Mouse (Mus musculus) kidney, postnatal 0 days (tissue): ENCODE measurements around the gene Fbxl16. TPM values are rescaled to one million over a fixed set of nuclear protein-coding genes. Genes with fewer than 3 reads are reported as not detected.

Experiments
- ATAC-seq: fragments of 200-750 bp; cut with Nextera tagmentation; replicated peaks from 2 replicates; pipeline ENCODE4 v1.8.0; 2017; ENCODE audit warnings: low read depth, moderate number of reproducible peaks, moderate TSS enrichment, moderate library complexity; ENCODE audit not compliant: low FRiP score
- DNase-seq: peaks from one replicate; pipeline ENCODE4 v3.0.0-alpha.2; 2016; ENCODE audit warnings: low spot score
- H3K27ac ChIP-seq: fragments of 300-500 bp; sonication (generic); 2 replicates; pipeline ENCODE4 v1.5.1; 2014; ENCODE audit warnings: mild to moderate bottlenecking
- H3K27me3 ChIP-seq: fragments of 300-500 bp; sonication (generic); 2 replicates; pipeline ENCODE4 v1.6.1; 2014; ENCODE audit warnings: low read length, mixed read lengths; ENCODE audit not compliant: insufficient read depth
- H3K36me3 ChIP-seq: fragments of 300-500 bp; sonication (generic); 2 replicates; pipeline ENCODE4 v1.6.1; 2014; ENCODE audit warnings: low read length, mixed read lengths; ENCODE audit not compliant: insufficient read depth
- H3K4me1 ChIP-seq: fragments of 300-500 bp; sonication (generic); replicated peaks from 2 replicates; pipeline ENCODE4 v1.6.1; 2014; ENCODE audit warnings: antibody characterized with exemption, low read length, mixed read lengths; ENCODE audit not compliant: insufficient read depth
- H3K4me2 ChIP-seq: fragments of 300-500 bp; sonication (generic); 2 replicates; pipeline ENCODE4 v1.6.1; 2014; ENCODE audit warnings: mild to moderate bottlenecking, low read length, moderate library complexity, mixed read lengths
- H3K4me3 ChIP-seq: fragments of 300-500 bp; sonication (generic); replicated peaks from 2 replicates; pipeline ENCODE4 v1.5.1; 2014; ENCODE audit warnings: low read depth, low read length
- H3K9ac ChIP-seq: fragments of 300-500 bp; sonication (generic); 2 replicates; pipeline ENCODE4 v1.6.1; 2014; ENCODE audit warnings: low read depth, low read length
- H3K9me3 ChIP-seq: fragments of 300-500 bp; sonication (generic); replicated peaks from 2 replicates; pipeline ENCODE4 v1.6.1; 2016; ENCODE audit warnings: low read length, inconsistent platforms, mixed read lengths
- CTCF ChIP-seq: IDR thresholded peaks from 2 replicates; pipeline ENCODE4 v1.5.1; 2016; ENCODE audit warnings: antibody characterized with exemption, low read depth, mild to moderate bottlenecking, moderate library complexity
- WGBS: fragments of 180-500 bp; shearing (Covaris S2); extraction: QIAGEN DNeasy Blood & Tissue Kit; methylation state at CpG from one replicate; pipeline ENCODE4 v1.1.7; 2014; 5-methylcytosine and 5-hydroxymethylcytosine counted together
- polyA plus RNA-seq: library from polyadenylated mRNA; unstranded; fragments of >200 nt; fragmentation: Nextera tagmentation; extraction: Ambion mirVana; gene quantifications from 2 replicates; pipeline ENCODE4 v1.2.1, GENCODE M21; 2015

Fbxl16 gene
- polyA plus RNA-seq, 1 experiment from 2014 or later, result 0.34 TPM

GRCm38 (mm10) chr17:25833961-25834594 lies 25.2 kb downstream of the Fbxl16 start:
- H3K4me3 ChIP-seq, result peak overlapping the region; percentile 81
- ATAC-seq, result no peak
- peak overlapping the region; percentile 76 for H3K9ac ChIP-seq
- DNase-seq, result peak; percentile 26
- peaks cover 24% of the 10 kb centered on the region; the same call in 1 of the 2 replicates for H3K36me3 ChIP-seq
- peaks cover 54% of the 10 kb centered on the region for H3K4me1 ChIP-seq
- H3K4me2 ChIP-seq, result peak overlapping the region; percentile 92
- 9% methylated on average over 6 of the region's 6 CpGs for WGBS
- no peaks in the 10 kb centered on the region for H3K27me3 ChIP-seq
- H3K27ac ChIP-seq, result peak overlapping the region; percentile 99
- no peak for TF ChIP-seq CTCF
- no peaks in the 10 kb centered on the region for H3K9me3 ChIP-seq

DNA sequence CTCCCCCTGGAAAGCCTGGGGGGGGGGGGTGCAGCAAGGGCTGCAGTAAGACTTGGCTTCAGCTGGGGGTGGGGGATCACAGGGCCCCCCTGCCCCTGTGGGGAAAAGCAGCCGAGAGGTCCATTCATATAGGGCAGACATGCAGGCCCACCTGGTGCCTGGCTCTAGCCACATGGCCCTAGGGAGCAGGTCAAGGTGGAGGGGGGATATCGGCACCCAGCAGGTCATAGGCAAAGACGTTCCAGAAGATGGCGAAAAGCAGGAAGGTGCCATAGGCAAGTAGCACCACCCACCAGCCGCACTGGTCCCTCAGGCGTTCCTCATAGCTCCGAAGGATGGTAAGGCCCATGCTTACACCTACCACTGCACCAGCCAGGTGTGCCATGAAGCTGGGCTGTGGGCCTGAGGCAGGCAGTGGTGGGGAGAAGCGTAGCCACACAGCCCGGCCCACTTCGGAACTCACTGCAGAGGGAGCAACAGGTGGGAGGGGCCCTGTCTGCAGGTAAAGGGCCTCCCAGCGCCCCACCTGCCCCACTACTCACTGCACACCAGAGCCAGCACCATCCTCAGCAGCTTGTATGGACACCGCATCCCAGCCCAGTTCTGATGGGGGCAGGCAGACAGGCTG lies 25.8 kb downstream of the Fbxl16 start:
- peak overlapping the region; percentile 92 for H3K4me2 ChIP-seq
- peak overlapping the region; percentile 76 for H3K9ac ChIP-seq
- ATAC-seq (no peak), DNase-seq (no peak)
- peak overlapping the region; percentile 81 for H3K4me3 ChIP-seq
- no peaks in the 10 kb centered on the region for H3K27me3 ChIP-seq
- TF ChIP-seq CTCF, result no peak
- peak overlapping the region; percentile 99 for H3K27ac ChIP-seq
- WGBS, result 75% methylated on average over 12 of the region's 12 CpGs
- peaks cover 30% of the 10 kb centered on the region; the same call in 1 of the 2 replicates for H3K36me3 ChIP-seq
- H3K9me3 ChIP-seq, result no peaks in the 10 kb centered on the region
- H3K4me1 ChIP-seq, result peaks cover 50% of the 10 kb centered on the region

DNA sequence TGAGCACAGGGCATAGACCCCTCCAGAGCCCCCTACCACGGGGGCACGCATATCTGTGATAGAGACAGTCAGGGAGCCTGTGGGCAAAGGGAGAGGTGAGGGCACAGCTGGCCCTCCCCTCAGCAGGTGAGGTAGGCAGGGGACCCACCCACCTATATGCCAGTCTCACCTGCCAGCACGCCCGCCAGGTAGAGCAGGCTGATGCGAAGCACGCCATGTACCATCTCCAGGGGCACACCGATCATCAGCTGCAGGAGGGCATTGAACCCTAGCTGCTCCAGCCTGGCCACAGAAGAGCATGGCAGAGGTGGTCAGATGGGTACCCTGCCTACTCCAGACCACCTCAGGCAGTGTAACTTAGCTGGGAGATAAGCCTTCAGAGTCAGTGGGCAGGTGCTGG lies 26.4 kb downstream of the Fbxl16 start:
- ATAC-seq, result no peak
- H3K9ac ChIP-seq, result peak overlapping the region; percentile 76; the same call in 1 of the 2 replicates
- no peaks in the 10 kb centered on the region for H3K9me3 ChIP-seq
- TF ChIP-seq CTCF, result no peak
- H3K27ac ChIP-seq, result no peak overlapping the region
- peaks cover 33% of the 10 kb centered on the region for H3K36me3 ChIP-seq
- 94% methylated on average over 7 of the region's 7 CpGs for WGBS
- H3K4me2 ChIP-seq, result peak overlapping the region; percentile 92
- no peaks in the 10 kb centered on the region for H3K27me3 ChIP-seq
- peaks cover 45% of the 10 kb centered on the region for H3K4me1 ChIP-seq
- no peak for DNase-seq
- no peak overlapping the region for H3K4me3 ChIP-seq

DNA sequence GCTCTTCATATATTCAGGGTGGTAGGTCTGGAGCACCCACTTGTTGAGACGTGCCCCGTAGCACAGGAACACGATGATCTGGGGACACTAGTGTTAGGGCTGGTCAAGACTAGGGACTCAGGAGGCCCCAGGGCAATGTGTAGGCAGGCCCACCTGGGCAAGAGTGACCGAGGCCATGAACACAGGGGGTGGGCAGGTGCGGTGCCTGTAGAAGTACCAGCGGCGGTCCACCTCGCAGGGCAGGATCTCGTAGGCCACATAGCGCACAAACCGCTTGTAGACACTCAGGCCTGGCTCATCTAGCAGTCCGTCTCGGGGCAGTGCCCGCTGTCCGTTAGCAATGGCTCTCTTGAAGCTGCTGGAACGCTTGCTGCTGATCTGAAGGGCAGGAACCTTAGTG lies 26.9 kb downstream of the Fbxl16 start:
- H3K4me2 ChIP-seq, result no peak overlapping the region
- no peak for TF ChIP-seq CTCF
- ATAC-seq (no peak), DNase-seq (no peak)
- no peak overlapping the region for H3K4me3 ChIP-seq
- WGBS, result 86% methylated on average over 16 of the region's 16 CpGs
- H3K27me3 ChIP-seq, result no peaks in the 10 kb centered on the region
- peaks cover 33% of the 10 kb centered on the region for H3K36me3 ChIP-seq
- H3K4me1 ChIP-seq, result peaks cover 45% of the 10 kb centered on the region
- H3K9ac ChIP-seq, result no peak overlapping the region
- peak overlapping the region; percentile 84 for H3K27ac ChIP-seq
- no peaks in the 10 kb centered on the region for H3K9me3 ChIP-seq

DNA sequence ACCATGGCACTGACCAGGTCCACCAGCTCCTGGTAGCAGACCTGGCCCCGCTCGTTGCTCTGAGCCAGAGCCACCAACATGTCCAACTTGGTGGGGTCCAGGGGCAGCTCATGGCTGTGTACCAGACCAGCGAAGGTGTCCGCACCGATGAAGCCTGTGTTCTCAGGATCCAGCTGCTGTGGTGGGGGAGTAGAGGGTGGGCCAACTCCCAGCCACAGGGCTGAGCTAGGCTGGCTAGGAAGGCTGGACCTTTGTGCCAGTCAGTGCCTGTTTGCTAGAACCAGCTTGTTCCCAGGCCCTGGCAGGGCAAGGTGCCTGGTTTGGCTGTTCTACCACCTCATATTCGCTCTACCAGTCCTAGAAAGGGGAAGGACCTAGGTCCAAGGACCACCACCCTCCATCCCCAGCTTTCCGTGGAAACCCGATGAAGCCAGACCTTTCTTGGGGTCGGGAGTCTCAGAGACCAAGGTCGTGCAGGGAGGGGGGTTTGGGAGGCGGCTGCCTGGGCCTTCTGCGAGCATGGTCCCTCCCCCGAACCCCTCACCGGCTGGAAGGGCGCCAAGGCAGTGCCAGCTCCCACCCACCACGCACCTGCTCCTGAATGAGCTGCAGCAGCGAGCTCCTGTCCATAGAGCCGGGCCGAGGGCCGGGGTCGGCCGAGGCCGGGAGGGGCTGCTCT lies 27.7 kb downstream of the Fbxl16 start:
- TF ChIP-seq CTCF, result no peak
- H3K27me3 ChIP-seq, result no peaks in the 10 kb centered on the region
- peaks cover 40% of the 10 kb centered on the region for H3K4me1 ChIP-seq
- peak overlapping the region; percentile 64 for H3K9ac ChIP-seq
- H3K9me3 ChIP-seq, result no peaks in the 10 kb centered on the region
- peak overlapping the region; percentile 84 for H3K27ac ChIP-seq
- DNase-seq (no peak), ATAC-seq (no peak; the same call in 1 of the 2 replicates)
- H3K36me3 ChIP-seq, result peaks cover 33% of the 10 kb centered on the region
- H3K4me2 ChIP-seq, result peak overlapping the region; percentile 78
- peak overlapping the region; percentile 34 for H3K4me3 ChIP-seq
- 14% methylated on average over 23 of the region's 23 CpGs for WGBS

GRCm38 (mm10) chr17:25837076-25837410 lies 28.2 kb downstream of the Fbxl16 start, which contains the start of gene Rhbdl1:
Gene Rhbdl1 (minus strand): TSS chr17:25837295.
- no peaks in the 10 kb centered on the region for H3K9me3 ChIP-seq
- H3K36me3 ChIP-seq, result peaks cover 38% of the 10 kb centered on the region
- peak; percentile 53 for DNase-seq
- peak within 1 kb of the TSS; percentile 78 for H3K4me2 ChIP-seq
- H3K27me3 ChIP-seq, result no peaks in the 10 kb centered on the region
- WGBS, result 2% methylated on average over 29 of the region's 29 CpGs
- TF ChIP-seq CTCF, result no peak
- peaks cover 35% of the 10 kb centered on the region for H3K4me1 ChIP-seq
- peak within 1 kb of the TSS; percentile 84 for H3K27ac ChIP-seq
- no peak; the same call in 1 of the 2 replicates for ATAC-seq
- peak within 1 kb of the TSS; percentile 64 for H3K9ac ChIP-seq
- peak within 1 kb of the TSS; percentile 34 for H3K4me3 ChIP-seq
